Mouse (Mus musculus) limb, embryonic 14.5 days (tissue): ENCODE results near the gene Fas. TPM values are rescaled to one million over a fixed set of nuclear protein-coding genes. Genes with fewer than 3 reads are reported as not detected.

Source experiments
- ATAC-seq: fragments of 200-750 bp; cut with Nextera tagmentation; 2 replicates; pipeline ENCODE4 v1.8.0; 2017; ENCODE audit warnings: low read depth, moderate number of reproducible peaks, moderate TSS enrichment; ENCODE audit not compliant: low FRiP score
- DNase-seq: peaks from one replicate; pipeline ENCODE4 v3.0.0-alpha.2; 2015; ENCODE audit warnings: low spot score
- H3K27ac ChIP-seq: fragments of 300-500 bp; sonication (generic); replicated peaks from 2 replicates; pipeline ENCODE4 v1.5.1; 2014; ENCODE audit warnings: low read depth, mild to moderate bottlenecking, low read length, moderate library complexity, mixed read lengths
- H3K27me3 ChIP-seq: fragments of 300-500 bp; sonication (generic); 2 replicates; pipeline ENCODE4 v1.6.1; 2014; ENCODE audit warnings: low read length, mixed read lengths; ENCODE audit not compliant: control insufficient read depth, insufficient read depth
- H3K36me3 ChIP-seq: fragments of 300-500 bp; sonication (generic); 2 replicates; pipeline ENCODE4 v1.6.1; 2014; ENCODE audit warnings: mild to moderate bottlenecking, low read length, moderate library complexity, mixed read lengths; ENCODE audit not compliant: control insufficient read depth, insufficient read depth
- H3K4me1 ChIP-seq: fragments of 300-500 bp; sonication (generic); 2 replicates; pipeline ENCODE4 v1.6.1; 2014; ENCODE audit warnings: antibody characterized with exemption, low read length, mixed read lengths; ENCODE audit not compliant: control insufficient read depth, insufficient read depth
- H3K4me2 ChIP-seq: fragments of 300-500 bp; sonication (generic); replicated peaks from 2 replicates; pipeline ENCODE4 v1.6.1; 2014; ENCODE audit warnings: low read depth, mild to moderate bottlenecking, low read length, moderate library complexity; ENCODE audit not compliant: severe bottlenecking
- H3K4me3 ChIP-seq: fragments of 300-500 bp; sonication (generic); replicated peaks from 2 replicates; pipeline ENCODE4 v1.5.1; 2014; ENCODE audit warnings: low read length
- H3K9ac ChIP-seq: fragments of 300-500 bp; sonication (generic); 2 replicates; pipeline ENCODE4 v1.6.1; 2014; ENCODE audit warnings: mild to moderate bottlenecking, low read depth, low read length, moderate library complexity; ENCODE audit not compliant: severe bottlenecking
- H3K9me3 ChIP-seq: fragments of 300-500 bp; sonication (generic); 2 replicates; pipeline ENCODE4 v1.6.1; 2016; ENCODE audit warnings: low read length; ENCODE audit not compliant: control insufficient read depth
- POLR2A ChIP-seq: fragments of 200-500 bp; IDR thresholded peaks from 2 replicates; pipeline ENCODE4 v1.8.0; 2012; ENCODE audit warnings: inconsistent platforms, mild to moderate bottlenecking, moderate library complexity, borderline replicate concordance; ENCODE audit not compliant: insufficient read depth, insufficient read length; ENCODE audit errors: extremely low read depth
- WGBS: fragments of 180-500 bp; shearing (Covaris S2); extraction: QIAGEN DNeasy Blood & Tissue Kit; methylation state at CpG from one replicate; pipeline ENCODE4 v1.1.7; 2014; 5-methylcytosine and 5-hydroxymethylcytosine counted together
- polyA plus RNA-seq, 2 experiments: library from polyadenylated mRNA; depleted of rRNA in 1 of 2; stranded (reverse) in 1 of 2; unstranded in 1 of 2; fragments of >200 nt; fragmentation: Nextera tagmentation in 1 of 2; extraction: Ambion mirVana in 1 of 2; gene quantifications; 2 replicates each; pipeline versions ENCODE4 v1.2.1 to v1.2.3; 2012 to 2014

Gene Fas
- polyA plus RNA-seq, 2 experiments = 1.7 to 4.2 TPM

- no peak for TF ChIP-seq POLR2A
- H3K27me3 ChIP-seq = no peaks in the 10 kb centered on the region
- no peak overlapping the region for H3K4me3 ChIP-seq
- no peak for ATAC-seq
- H3K27ac ChIP-seq = no peak overlapping the region
- no peak overlapping the region for H3K4me2 ChIP-seq
- DNase-seq = no peak
- H3K9ac ChIP-seq = no peak overlapping the region
- 72% methylated on average over 4 of the region's 4 CpGs for WGBS
- no peaks in the 10 kb centered on the region for H3K36me3 ChIP-seq
- H3K9me3 ChIP-seq = no peaks in the 10 kb centered on the region
- peaks cover 4% of the 10 kb centered on the region; the same call in 1 of the 2 replicates for H3K4me1 ChIP-seq
Observed at GRCm38 (mm10) chr19:34250621-34251020, 39.8 kb upstream of the Fas start.

- H3K4me3 ChIP-seq = no peak overlapping the region
- no peak for TF ChIP-seq POLR2A
- H3K27me3 ChIP-seq = no peaks in the 10 kb centered on the region
- H3K9ac ChIP-seq = no peak overlapping the region
- H3K27ac ChIP-seq = no peak overlapping the region
- H3K4me2 ChIP-seq = no peak overlapping the region
- H3K36me3 ChIP-seq = no peaks in the 10 kb centered on the region
- H3K4me1 ChIP-seq = peaks cover 4% of the 10 kb centered on the region; the same call in 1 of the 2 replicates
- no peaks in the 10 kb centered on the region for H3K9me3 ChIP-seq
- DNase-seq (no peak), ATAC-seq (no peak)
- WGBS = 71% methylated on average over 2 of the region's 2 CpGs
Observed at GRCm38 (mm10) chr19:34251900-34252299, 38.6 kb upstream of the Fas start.

- no peaks in the 10 kb centered on the region for H3K27me3 ChIP-seq
- no peak overlapping the region for H3K27ac ChIP-seq
- no peak for TF ChIP-seq POLR2A
- H3K4me1 ChIP-seq = peaks cover 4% of the 10 kb centered on the region; the same call in 1 of the 2 replicates
- 58% methylated on average over 9 of the region's 9 CpGs for WGBS
- H3K9me3 ChIP-seq = no peaks in the 10 kb centered on the region
- ATAC-seq (no peak), DNase-seq (no peak)
- no peak overlapping the region for H3K9ac ChIP-seq
- H3K4me2 ChIP-seq = no peak overlapping the region
- H3K4me3 ChIP-seq = no peak overlapping the region
- H3K36me3 ChIP-seq = no peaks in the 10 kb centered on the region
Observed at GRCm38 (mm10) chr19:34252450-34252849, 38.0 kb upstream of the Fas start.

GRCm38 (mm10) chr19:34254101-34254879 is 36.2 kb upstream of the Fas start:
- Histone ChIP-seq H3K4me1 (peaks cover 4% of the 10 kb centered on the region; the same call in 1 of the 2 replicates), H3K36me3 (no peaks in the 10 kb centered on the region), H3K27ac (no peak overlapping the region), H3K9me3 (no peaks in the 10 kb centered on the region), H3K4me3 (peak overlapping the region; percentile 4), H3K4me2 (peak overlapping the region; percentile 25), H3K27me3 (no peaks in the 10 kb centered on the region), H3K9ac (no peak overlapping the region)
- DNase-seq (peak; percentile 38), ATAC-seq (no peak)
- TF ChIP-seq POLR2A = no peak
- 38% methylated on average over 14 of the region's 14 CpGs for WGBS

DNA sequence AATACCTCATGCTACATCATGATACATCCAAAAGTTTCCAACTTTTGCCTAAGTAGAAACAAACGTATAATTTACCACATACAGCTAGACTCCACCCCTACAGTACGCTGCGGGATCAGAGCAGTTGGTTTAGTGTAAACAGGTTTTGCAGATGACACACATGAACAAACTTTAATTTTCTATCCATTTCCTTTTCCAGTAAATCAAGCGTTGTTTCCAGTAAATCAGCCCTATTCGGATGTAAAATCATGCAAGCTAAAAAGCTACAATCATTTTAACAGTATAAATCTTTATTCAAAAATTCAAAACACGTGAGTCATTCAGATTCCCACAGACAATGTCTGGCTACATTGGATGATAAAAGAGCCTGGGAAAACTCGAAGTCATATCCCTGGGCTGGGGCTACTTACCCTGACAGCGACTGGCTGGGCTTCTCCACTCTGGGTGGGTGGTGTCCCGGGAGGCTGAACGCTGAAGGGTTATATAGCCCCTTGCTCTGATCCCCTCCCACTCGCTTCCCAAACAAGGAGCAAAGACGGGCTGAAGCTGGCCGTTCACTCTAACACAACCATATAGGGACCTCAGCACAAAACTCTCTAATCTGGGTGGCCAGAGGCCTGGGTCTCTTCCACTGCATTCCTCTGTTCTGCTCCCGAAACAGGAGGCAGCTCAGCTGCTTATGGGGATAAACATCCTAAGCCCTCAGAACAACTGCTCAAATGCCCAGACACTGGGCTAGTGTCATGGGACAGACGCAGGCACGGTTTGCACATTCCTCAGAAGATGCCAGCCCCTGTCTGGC is 35.4 kb upstream of the Fas start, which contains the start of gene Acta2:
Acta2 (minus strand) TSS at position 711 of the 802 bp plus-strand sequence.
- TF ChIP-seq POLR2A = no peak
- H3K4me3 ChIP-seq = peak within 1 kb of the TSS; percentile 4
- peak; percentile 62 for DNase-seq
- H3K9ac ChIP-seq = no peak within 1 kb of the TSS
- 24% methylated on average over 16 of the region's 16 CpGs for WGBS
- ATAC-seq = peak; percentile 90
- peaks cover 4% of the 10 kb centered on the region; the same call in 1 of the 2 replicates for H3K4me1 ChIP-seq
- H3K4me2 ChIP-seq = no peak within 1 kb of the TSS; the same call in 1 of the 2 replicates
- no peak within 1 kb of the TSS for H3K27ac ChIP-seq
- no peaks in the 10 kb centered on the region for H3K36me3 ChIP-seq
- no peaks in the 10 kb centered on the region for H3K9me3 ChIP-seq
- H3K27me3 ChIP-seq = no peaks in the 10 kb centered on the region
